Mouse (Mus musculus) forebrain, embryonic 13.5 days (tissue): Measurements from ENCODE around the gene Cdyl. TPM values are rescaled to one million over a fixed set of nuclear protein-coding genes. Genes with fewer than 3 reads are reported as not detected.

Source experiments
- ATAC-seq: fragments of 200-750 bp; cut with Nextera tagmentation; 2 replicates; pipeline ENCODE4 v1.8.0; 2017
- H3K27ac ChIP-seq: fragments of 300-500 bp; sonication (generic); 2 replicates; pipeline ENCODE4 v1.5.1; 2015; ENCODE audit warnings: inconsistent platforms, mild to moderate bottlenecking, moderate library complexity
- H3K27me3 ChIP-seq: fragments of 300-500 bp; sonication (generic); 2 replicates; pipeline ENCODE4 v1.6.1; 2015; ENCODE audit warnings: mild to moderate bottlenecking, inconsistent platforms
- H3K36me3 ChIP-seq: fragments of 300-500 bp; sonication (generic); 2 replicates; pipeline ENCODE4 v1.6.1; 2015; ENCODE audit warnings: mild to moderate bottlenecking, inconsistent platforms; ENCODE audit not compliant: poor library complexity, severe bottlenecking
- H3K4me1 ChIP-seq: fragments of 300-500 bp; sonication (generic); 2 replicates; pipeline ENCODE4 v1.6.1; 2015; ENCODE audit warnings: inconsistent platforms
- H3K4me2 ChIP-seq: fragments of 300-500 bp; sonication (generic); 2 replicates; pipeline ENCODE4 v1.6.1; 2015; ENCODE audit warnings: inconsistent platforms, mild to moderate bottlenecking, moderate library complexity
- H3K4me3 ChIP-seq: fragments of 300-500 bp; sonication (generic); 2 replicates; pipeline ENCODE4 v1.5.1; 2015; ENCODE audit warnings: mild to moderate bottlenecking, inconsistent platforms
- H3K9ac ChIP-seq: fragments of 300-500 bp; sonication (generic); 2 replicates; pipeline ENCODE4 v1.6.1; 2015; ENCODE audit warnings: mild to moderate bottlenecking, inconsistent platforms
- H3K9me3 ChIP-seq: fragments of 300-500 bp; sonication (generic); replicated peaks from 2 replicates; pipeline ENCODE4 v1.6.1; 2016; ENCODE audit warnings: inconsistent platforms
- WGBS: fragments of 180-500 bp; shearing (Covaris S2); methylation state at CpG from one replicate; pipeline ENCODE4 v1.1.7; 2015; 5-methylcytosine and 5-hydroxymethylcytosine counted together
- polyA plus RNA-seq: library from polyadenylated mRNA; unstranded; fragments of >200 nt; fragmentation: Nextera tagmentation; extraction: Ambion mirVana; gene quantifications from 2 replicates; pipeline ENCODE4 v1.2.1, GENCODE M21; 2015

Gene Cdyl
- polyA plus RNA-seq, 1 experiment from 2014 or later, result 4.7 TPM

GRCm38 (mm10) chr13:35743196-35743595 lies 83.6 kb downstream of the Cdyl start:
- H3K4me2 ChIP-seq, result peak overlapping the region; percentile 91
- no peak for ATAC-seq
- 0 out of 2 replicates have a peak, but pooled peaks cover 4% of the 10 kb centered on the region for H3K36me3 ChIP-seq
- H3K27ac ChIP-seq, result no peak overlapping the region
- no peak overlapping the region for H3K9ac ChIP-seq
- peak overlapping the region; percentile 88; the same call in 1 of the 2 replicates for H3K4me3 ChIP-seq
- H3K27me3 ChIP-seq, result peaks cover 28% of the 10 kb centered on the region
- H3K9me3 ChIP-seq, result peaks cover 17% of the 10 kb centered on the region
- 74% methylated on average over 1 of the region's 1 CpGs for WGBS
- H3K4me1 ChIP-seq, result peaks cover 17% of the 10 kb centered on the region

- Histone ChIP-seq H3K4me1 (no peaks in the 10 kb centered on the region), H3K4me2 (no peak overlapping the region), H3K36me3 (0 out of 2 replicates have a peak, but pooled peaks cover 4% of the 10 kb centered on the region), H3K9ac (no peak overlapping the region), H3K27me3 (no peaks in the 10 kb centered on the region), H3K27ac (no peak overlapping the region), H3K9me3 (peaks cover 17% of the 10 kb centered on the region), H3K4me3 (no peak overlapping the region)
- WGBS, result 91% methylated on average over 4 of the region's 4 CpGs
- no peak for ATAC-seq
Measured at GRCm38 (mm10) chr13:35749194-35749593, 89.6 kb downstream of the Cdyl start.

GRCm38 (mm10) chr13:35749680-35750079 lies 90.0 kb downstream of the Cdyl start:
- 0 out of 2 replicates have a peak, but pooled peaks cover 4% of the 10 kb centered on the region for H3K36me3 ChIP-seq
- H3K27me3 ChIP-seq, result no peaks in the 10 kb centered on the region
- 89% methylated on average over 5 of the region's 5 CpGs for WGBS
- peaks cover 17% of the 10 kb centered on the region for H3K9me3 ChIP-seq
- no peak overlapping the region for H3K4me2 ChIP-seq
- no peak for ATAC-seq
- H3K9ac ChIP-seq, result no peak overlapping the region
- H3K4me3 ChIP-seq, result no peak overlapping the region
- no peaks in the 10 kb centered on the region for H3K4me1 ChIP-seq
- no peak overlapping the region for H3K27ac ChIP-seq

DNA sequence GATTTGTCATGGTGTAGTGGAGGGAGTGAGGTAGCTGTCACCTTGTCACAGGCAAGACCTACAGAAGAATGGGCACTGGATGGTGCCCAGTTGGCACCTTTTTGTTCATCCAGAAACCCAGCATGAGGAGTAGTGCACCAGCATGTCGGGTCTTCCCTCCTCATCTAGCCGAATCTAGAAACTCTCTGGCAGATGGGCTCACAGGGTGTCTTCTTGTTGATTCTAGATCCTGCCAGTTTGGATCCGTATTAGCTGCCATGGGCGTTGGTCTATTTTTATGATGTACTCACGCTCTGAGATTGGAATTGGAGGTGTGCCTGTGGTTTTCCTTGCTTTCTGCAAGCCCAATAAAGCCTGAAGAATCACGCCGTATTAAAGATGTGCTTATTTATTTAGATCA lies 92.4 kb downstream of the Cdyl start:
- Histone ChIP-seq H3K4me1 (no peaks in the 10 kb centered on the region), H3K9ac (no peak overlapping the region), H3K4me3 (no peak overlapping the region), H3K27me3 (no peaks in the 10 kb centered on the region), H3K4me2 (no peak overlapping the region), H3K27ac (no peak overlapping the region), H3K9me3 (peaks cover 5% of the 10 kb centered on the region), H3K36me3 (no peaks in the 10 kb centered on the region)
- 89% methylated on average over 7 of the region's 7 CpGs for WGBS
- ATAC-seq, result no peak

DNA sequence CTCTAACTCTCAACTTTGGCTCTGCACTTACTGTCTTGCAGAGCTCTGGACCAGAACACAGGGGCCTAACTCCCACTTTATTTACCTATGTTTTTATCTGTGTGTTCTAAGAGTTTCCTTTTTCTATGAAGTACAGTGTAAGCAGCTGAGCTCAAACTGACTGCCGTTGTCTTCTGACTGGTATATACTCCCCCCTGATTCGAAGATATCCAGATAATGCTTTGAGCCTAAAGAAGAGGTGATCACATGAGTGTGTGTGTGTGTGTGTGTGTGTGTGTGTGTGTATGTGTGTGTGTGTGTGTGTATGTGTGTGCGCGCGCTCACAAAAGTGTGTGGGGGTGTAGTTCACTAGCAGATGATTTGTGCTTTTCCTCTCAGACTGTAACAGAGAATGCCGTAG lies 95.4 kb downstream of the Cdyl start:
- no peak overlapping the region for H3K4me3 ChIP-seq
- H3K9ac ChIP-seq, result no peak overlapping the region
- 0 out of 2 replicates have a peak, but pooled peaks cover 5% of the 10 kb centered on the region for H3K9me3 ChIP-seq
- no peak overlapping the region for H3K4me2 ChIP-seq
- no peaks in the 10 kb centered on the region for H3K4me1 ChIP-seq
- no peak overlapping the region for H3K27ac ChIP-seq
- H3K36me3 ChIP-seq, result no peaks in the 10 kb centered on the region; the same call in 1 of the 2 replicates
- ATAC-seq, result no peak
- WGBS, result 93% methylated on average over 6 of the region's 6 CpGs
- H3K27me3 ChIP-seq, result no peaks in the 10 kb centered on the region

DNA sequence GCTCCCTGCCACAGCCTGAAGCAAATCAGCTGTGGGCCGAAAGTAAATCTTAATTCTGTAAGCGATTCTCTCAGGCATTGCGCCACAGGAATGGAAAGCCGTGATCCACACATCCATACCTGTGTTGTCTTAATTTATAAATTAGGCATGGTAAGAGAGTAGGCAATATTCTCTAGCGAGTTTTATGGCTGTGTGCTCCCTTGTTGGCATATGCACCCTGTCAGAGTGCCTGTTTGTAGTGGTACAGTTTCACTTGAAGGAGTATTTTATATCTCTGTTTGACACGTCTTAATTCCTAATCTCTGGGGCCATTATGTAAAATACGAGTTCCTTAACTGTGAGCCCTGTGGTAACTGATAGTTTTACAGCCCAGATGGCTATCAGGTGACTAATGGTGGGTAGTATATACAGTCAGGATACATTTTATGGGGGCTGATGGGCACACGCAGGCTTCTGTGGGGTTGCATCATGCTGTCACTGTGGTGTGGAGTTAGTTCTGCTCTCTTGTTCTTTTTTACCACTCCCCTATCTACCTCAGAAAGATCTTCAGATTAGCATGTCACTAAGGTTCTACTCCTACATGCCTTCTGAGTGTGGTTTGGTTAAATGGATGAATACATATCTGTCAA lies 96.1 kb downstream of the Cdyl start:
- H3K27ac ChIP-seq, result no peak overlapping the region
- no peaks in the 10 kb centered on the region for H3K4me1 ChIP-seq
- H3K4me2 ChIP-seq, result no peak overlapping the region
- ATAC-seq, result no peak
- no peaks in the 10 kb centered on the region for H3K27me3 ChIP-seq
- WGBS, result 85% methylated on average over 8 of the region's 8 CpGs
- 0 out of 2 replicates have a peak, but pooled peaks cover 5% of the 10 kb centered on the region for H3K9me3 ChIP-seq
- H3K9ac ChIP-seq, result no peak overlapping the region
- no peak overlapping the region for H3K4me3 ChIP-seq
- no peaks in the 10 kb centered on the region; the same call in 1 of the 2 replicates for H3K36me3 ChIP-seq

DNA sequence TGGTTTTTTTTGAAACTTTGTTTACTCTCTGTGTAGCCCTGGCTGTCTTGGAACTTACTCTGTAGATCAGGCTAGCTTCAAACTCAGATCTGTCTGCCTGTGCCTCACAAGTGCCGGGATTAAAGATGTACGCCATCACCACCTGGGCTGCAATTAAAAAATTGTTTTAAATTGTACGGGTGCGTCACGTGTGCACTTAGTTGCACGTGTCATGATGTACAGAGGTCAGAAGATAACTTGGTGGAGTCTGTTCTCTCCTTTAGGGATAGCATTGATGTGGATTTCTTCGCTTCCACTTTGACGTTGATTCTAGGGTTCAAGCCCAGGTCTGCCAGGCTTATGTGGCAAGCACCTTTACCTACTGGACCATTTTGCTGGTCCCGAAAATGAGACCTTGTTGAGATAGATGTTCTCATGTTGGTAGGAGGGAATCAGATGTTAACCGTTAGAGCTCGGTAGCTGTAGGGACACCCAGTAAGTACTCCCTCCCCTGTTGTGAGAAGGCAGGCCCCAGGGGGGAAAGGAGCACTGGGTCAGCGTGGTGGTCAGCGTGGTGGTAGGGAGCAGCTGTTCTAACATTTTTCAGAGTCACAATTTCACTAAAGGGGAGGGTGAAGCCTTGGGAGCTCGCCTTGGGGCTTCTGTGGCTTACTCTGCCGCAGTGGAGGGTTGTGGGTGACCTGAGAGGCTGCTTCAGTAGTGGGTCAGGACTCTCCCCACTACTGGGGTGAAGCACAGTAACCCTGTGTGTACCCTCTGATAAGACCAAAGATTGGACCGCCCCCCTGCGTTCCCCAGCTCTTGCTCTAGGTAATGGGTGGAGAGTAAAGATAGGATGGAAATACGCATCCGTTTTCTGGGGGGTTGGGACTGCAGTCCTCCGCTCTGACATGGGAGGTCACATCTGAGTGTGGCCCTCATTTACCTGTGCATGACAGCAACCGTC lies 97.0 kb downstream of the Cdyl start:
- no peak overlapping the region for H3K9ac ChIP-seq
- ATAC-seq, result no peak
- H3K9me3 ChIP-seq, result 0 out of 2 replicates have a peak, but pooled peaks cover 5% of the 10 kb centered on the region
- no peaks in the 10 kb centered on the region for H3K27me3 ChIP-seq
- 93% methylated on average over 21 of the region's 21 CpGs for WGBS
- no peak overlapping the region for H3K4me3 ChIP-seq
- H3K4me2 ChIP-seq, result no peak overlapping the region
- H3K4me1 ChIP-seq, result no peaks in the 10 kb centered on the region
- H3K36me3 ChIP-seq, result no peaks in the 10 kb centered on the region; the same call in 1 of the 2 replicates
- H3K27ac ChIP-seq, result no peak overlapping the region

GRCm38 (mm10) chr13:35760372-35760771 lies 100.7 kb downstream of the Cdyl start:
- WGBS, result 90% methylated on average over 2 of the region's 2 CpGs
- no peak for ATAC-seq
- Histone ChIP-seq H3K4me3 (no peak overlapping the region), H3K36me3 (no peaks in the 10 kb centered on the region; the same call in 1 of the 2 replicates), H3K9me3 (0 out of 2 replicates have a peak, but pooled peaks cover 5% of the 10 kb centered on the region), H3K4me2 (no peak overlapping the region), H3K4me1 (no peaks in the 10 kb centered on the region), H3K27me3 (no peaks in the 10 kb centered on the region), H3K27ac (no peak overlapping the region), H3K9ac (no peak overlapping the region)

DNA sequence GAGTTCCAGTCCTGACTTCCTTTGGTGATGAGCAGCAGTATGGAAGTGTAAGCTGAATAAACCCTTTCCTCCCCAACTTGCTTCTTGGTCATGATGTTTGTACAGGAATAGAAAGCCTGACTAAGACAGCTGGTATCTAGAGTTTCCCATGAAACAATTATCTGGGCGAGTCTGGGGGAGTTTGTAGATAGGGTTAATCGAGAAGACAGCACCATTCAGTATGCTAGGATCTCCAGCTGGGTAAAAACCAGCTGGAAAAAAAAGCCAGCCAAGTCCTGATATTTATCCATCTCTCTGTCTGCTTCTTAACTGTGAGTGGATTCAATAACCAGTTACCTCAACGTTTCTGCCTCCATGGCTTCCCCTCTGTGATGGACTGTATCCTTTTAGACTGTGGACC lies 104.9 kb downstream of the Cdyl start:
- H3K9me3 ChIP-seq, result no peaks in the 10 kb centered on the region
- H3K4me1 ChIP-seq, result peaks cover 13% of the 10 kb centered on the region
- H3K4me2 ChIP-seq, result no peak overlapping the region
- ATAC-seq, result no peak
- H3K9ac ChIP-seq, result no peak overlapping the region
- H3K4me3 ChIP-seq, result no peak overlapping the region
- H3K27ac ChIP-seq, result no peak overlapping the region
- no peaks in the 10 kb centered on the region for H3K27me3 ChIP-seq
- WGBS, result 60% methylated on average over 3 of the region's 3 CpGs
- no peaks in the 10 kb centered on the region for H3K36me3 ChIP-seq

DNA sequence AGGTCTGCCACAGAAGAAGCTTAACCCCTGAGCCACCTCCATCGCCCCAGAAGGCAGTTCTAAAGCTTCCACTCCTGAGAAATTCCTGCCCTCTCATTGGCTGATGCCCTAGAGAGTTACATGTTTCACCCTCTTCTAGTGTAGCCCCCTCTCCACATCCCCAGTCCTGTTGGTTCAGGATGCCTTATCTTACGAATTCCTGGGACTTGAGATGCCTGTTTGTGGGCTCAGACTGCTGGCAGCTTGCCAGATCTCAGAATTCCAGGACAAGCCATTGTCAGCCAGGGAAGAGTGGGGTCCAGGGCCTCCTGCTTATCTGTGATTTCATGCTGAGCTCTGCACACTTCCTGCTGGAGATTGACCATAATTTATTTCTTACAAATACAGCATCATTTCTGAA lies 106.2 kb downstream of the Cdyl start:
- no peak for ATAC-seq
- Histone ChIP-seq H3K27me3 (no peaks in the 10 kb centered on the region), H3K27ac (no peak overlapping the region), H3K36me3 (no peaks in the 10 kb centered on the region), H3K4me2 (no peak overlapping the region), H3K9me3 (no peaks in the 10 kb centered on the region), H3K4me1 (peaks cover 16% of the 10 kb centered on the region), H3K9ac (no peak overlapping the region), H3K4me3 (no peak overlapping the region)
- WGBS, result 26% methylated on average over 2 of the region's 2 CpGs

- H3K4me2 ChIP-seq, result no peak overlapping the region
- H3K4me1 ChIP-seq, result peaks cover 16% of the 10 kb centered on the region
- H3K4me3 ChIP-seq, result no peak overlapping the region
- no peak for ATAC-seq
- no peaks in the 10 kb centered on the region for H3K36me3 ChIP-seq
- no peaks in the 10 kb centered on the region for H3K9me3 ChIP-seq
- H3K27me3 ChIP-seq, result no peaks in the 10 kb centered on the region
- H3K9ac ChIP-seq, result no peak overlapping the region
- no peak overlapping the region for H3K27ac ChIP-seq
- WGBS, result 36% methylated on average over 2 of the region's 2 CpGs
Measured at GRCm38 (mm10) chr13:35769673-35770072, 110.0 kb downstream of the Cdyl start.

DNA sequence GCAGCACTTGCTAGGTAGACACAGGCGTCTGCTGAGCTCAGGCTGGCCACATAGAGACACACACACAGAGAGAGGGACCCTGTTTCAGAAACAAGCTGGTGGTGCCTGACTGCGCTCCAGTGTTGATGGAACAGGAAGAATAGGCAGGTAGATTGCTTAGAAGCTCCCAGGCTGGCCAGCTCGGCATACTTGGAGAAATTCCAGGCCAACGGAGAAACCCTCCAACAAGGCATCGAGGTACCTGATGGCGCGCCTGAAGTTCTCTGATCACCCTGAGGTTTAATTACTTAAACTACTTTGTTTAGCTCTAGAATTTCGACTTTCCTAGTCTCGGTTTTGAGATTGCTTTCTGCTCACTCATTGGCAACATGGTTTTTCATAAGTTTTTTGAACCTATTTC lies 110.8 kb downstream of the Cdyl start:
- H3K4me1 ChIP-seq, result peaks cover 16% of the 10 kb centered on the region
- no peak overlapping the region for H3K9ac ChIP-seq
- H3K4me2 ChIP-seq, result no peak overlapping the region
- no peaks in the 10 kb centered on the region for H3K36me3 ChIP-seq
- no peaks in the 10 kb centered on the region for H3K9me3 ChIP-seq
- 88% methylated on average over 9 of the region's 9 CpGs for WGBS
- no peak overlapping the region for H3K27ac ChIP-seq
- no peak overlapping the region for H3K4me3 ChIP-seq
- ATAC-seq, result no peak
- no peaks in the 10 kb centered on the region for H3K27me3 ChIP-seq
